9 mouse cellular contexts compared by ENCODE assay signal in the genomic region with DNA sequence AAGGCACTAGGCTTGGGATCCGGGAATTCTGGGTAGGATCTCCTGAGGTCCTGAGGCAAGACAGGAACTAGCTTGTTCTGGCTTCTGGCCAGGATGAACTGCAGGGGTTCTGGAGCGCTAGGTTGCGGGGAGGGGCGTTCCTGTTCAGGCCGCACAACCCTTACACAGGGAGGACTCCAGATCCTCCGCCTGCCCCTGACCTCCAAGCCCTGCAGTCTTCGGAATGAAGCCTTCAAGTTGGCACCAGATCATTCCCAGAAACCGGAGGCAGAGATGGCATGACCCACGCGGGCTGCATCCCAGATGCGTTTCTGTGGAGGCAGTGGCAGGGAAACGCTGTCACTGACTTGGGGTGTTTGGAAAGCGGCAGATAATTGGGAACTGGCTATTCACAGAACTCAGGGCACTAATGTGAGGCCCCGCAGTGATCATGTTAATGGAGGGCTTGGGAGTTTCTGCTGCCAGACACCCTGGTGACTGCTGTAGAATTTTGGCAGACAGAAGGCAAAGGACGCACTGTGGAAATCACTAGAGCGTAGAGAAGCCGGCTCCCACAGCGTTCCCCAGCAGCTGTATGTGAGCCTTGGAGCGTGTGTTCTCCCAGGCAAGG.
DNase-seq lines count a peak whose midpoint lies in the region; ATAC-seq and TF ChIP-seq lines count a peak whose summit lies in the region.
"Had no signal": no experiment of that assay in that cellular context is flagged by ENCODE, and none has a peak within 500 bp of the region (broad histone marks: within the 10 kb centered on the region; RNA-seq: fewer than 3 reads in every experiment).

No protein-coding gene starts in this region.

- no peak for TF ChIP-seq CTCF in lung, postnatal 0 days (IDR thresholded peaks at IDR 0.05)
- no peak for TF ChIP-seq CTCF in lung, adult 2 months (IDR thresholded peaks at IDR 0.05; ENCODE audit: insufficient read depth, low read length)
- TF ChIP-seq CTCF in heart, postnatal 0 days (IDR thresholded peaks at IDR 0.05; ENCODE audit: low read depth), result no peak

- 0 out of 2 replicates have a peak, but pooled peaks have one; percentile 16 for ATAC-seq in lung, postnatal 0 days
- ATAC-seq in heart, postnatal 0 days (ENCODE audit: insufficient read depth, low read depth), result no peak; the same call in 1 of the 2 replicates
- no peak for ATAC-seq in limb, embryonic 15.5 days (ENCODE audit: insufficient number of reproducible peaks, low FRiP score, low TSS enrichment, low read depth)
- ATAC-seq in stomach, embryonic 15.5 days (ENCODE audit: insufficient read depth, low FRiP score, low read depth), result no peak
- ATAC-seq in erythroid progenitor cell, adult 5-6 weeks (replicated peaks; ENCODE audit: low FRiP score, poor library complexity, severe bottlenecking), result no peak

- TF ChIP-seq POLR2A in lung, adult 2 months (IDR thresholded peaks at IDR 0.05; ENCODE audit: borderline replicate concordance, extremely low read depth, low read depth, low read length), result no peak

- TF ChIP-seq EP300 in lung, postnatal 0 days (IDR thresholded peaks at IDR 0.05), result no peak
- TF ChIP-seq EP300 in heart, postnatal 0 days (IDR thresholded peaks at IDR 0.05; ENCODE audit: low read depth), result no peak

- H3K4me3 ChIP-seq in lung, postnatal 0 days (ENCODE audit: low read depth, low read length), result peak overlapping the region; percentile 5; the same call in 1 of the 2 replicates
- no peak overlapping the region for H3K4me3 ChIP-seq in lung, adult 2 months (replicated peaks; ENCODE audit: extremely low read depth, low read depth, low read length)
- H3K4me3 ChIP-seq in heart, postnatal 0 days (ENCODE audit: low read depth, low read length), result peak overlapping the region; percentile 15; the same call in 1 of the 2 replicates
- peak overlapping the region; percentile 28 for H3K4me3 ChIP-seq in limb, embryonic 15.5 days
- H3K4me3 ChIP-seq in stomach, embryonic 15.5 days (replicated peaks), result peak overlapping the region; percentile 14; the same call in 1 of the 2 replicates

- H3K4me1 ChIP-seq in lung, postnatal 0 days (ENCODE audit: insufficient read depth, low read depth, low read length), result no peaks in the 10 kb centered on the region
- peaks cover 3% of the 10 kb centered on the region; the same call in 1 of the 2 replicates for H3K4me1 ChIP-seq in lung, adult 2 months (ENCODE audit: control insufficient read depth, insufficient read depth, low read length)
- H3K4me1 ChIP-seq in heart, postnatal 0 days (ENCODE audit: control insufficient read depth, insufficient read depth), result no peaks in the 10 kb centered on the region
- peaks cover 20% of the 10 kb centered on the region for H3K4me1 ChIP-seq in limb, embryonic 15.5 days
- peaks cover 8% of the 10 kb centered on the region; the same call in 1 of the 2 replicates for H3K4me1 ChIP-seq in stomach, embryonic 15.5 days

- peak overlapping the region; percentile 41 for H3K4me2 ChIP-seq in lung, postnatal 0 days (replicated peaks; ENCODE audit: low read depth, low read length)
- peak overlapping the region; percentile 53 for H3K4me2 ChIP-seq in heart, postnatal 0 days (ENCODE audit: low read depth, low read length)
- peak overlapping the region; percentile 51 for H3K4me2 ChIP-seq in limb, embryonic 15.5 days
- peak overlapping the region; percentile 53 for H3K4me2 ChIP-seq in stomach, embryonic 15.5 days

- H3K27me3 ChIP-seq in lung, postnatal 0 days (replicated peaks; ENCODE audit: insufficient read depth, low read length), result no peaks in the 10 kb centered on the region
- no peaks in the 10 kb centered on the region for H3K27me3 ChIP-seq in heart, postnatal 0 days (ENCODE audit: control insufficient read depth, insufficient read depth, low read length)
- no peaks in the 10 kb centered on the region for H3K27me3 ChIP-seq in limb, embryonic 15.5 days
- H3K27me3 ChIP-seq in stomach, embryonic 15.5 days (replicated peaks), result no peaks in the 10 kb centered on the region

- H3K9ac ChIP-seq in lung, postnatal 0 days (replicated peaks; ENCODE audit: low read depth), result no peak overlapping the region
- H3K9ac ChIP-seq in heart, postnatal 0 days (replicated peaks; ENCODE audit: low read depth, low read length), result no peak overlapping the region
- no peak overlapping the region for H3K9ac ChIP-seq in limb, embryonic 15.5 days
- H3K9ac ChIP-seq in stomach, embryonic 15.5 days, result no peak overlapping the region
- H3K9ac ChIP-seq: liver, embryonic 14.5 days had no signal

- 12% methylated on average over 19 of the region's 19 CpGs for WGBS in lung, postnatal 0 days
- 19% methylated on average over 19 of the region's 19 CpGs for WGBS in lung, adult 2 months
- whole genome bisulfite sequencing in heart, postnatal 0 days, result 13% methylated on average over 19 of the region's 19 CpGs
- WGBS in limb, embryonic 15.5 days, result 6% methylated on average over 19 of the region's 19 CpGs
- WGBS in stomach, embryonic 15.5 days, result 15% methylated on average over 19 of the region's 19 CpGs

- no peak overlapping the region for H3K27ac ChIP-seq in lung, postnatal 0 days (ENCODE audit: low read length)
- no peak overlapping the region for H3K27ac ChIP-seq in heart, postnatal 0 days (ENCODE audit: low read depth)
- H3K27ac ChIP-seq in limb, embryonic 15.5 days, result no peak overlapping the region
- no peak overlapping the region for H3K27ac ChIP-seq in stomach, embryonic 15.5 days
- H3K27ac ChIP-seq: liver, embryonic 14.5 days had no signal

- no peaks in the 10 kb centered on the region for H3K36me3 ChIP-seq in lung, postnatal 0 days (ENCODE audit: insufficient read depth, low read length)
- H3K36me3 ChIP-seq in heart, postnatal 0 days (replicated peaks; ENCODE audit: control insufficient read depth, insufficient read depth, low read length), result no peaks in the 10 kb centered on the region
- no peaks in the 10 kb centered on the region for H3K36me3 ChIP-seq in limb, embryonic 15.5 days
- no peaks in the 10 kb centered on the region for H3K36me3 ChIP-seq in stomach, embryonic 15.5 days

- DNase-seq in lung, postnatal 0 days (ENCODE audit: low spot score), result peak; percentile 17
- no peak for DNase-seq in lung, adult 2 months
- DNase-seq in cerebellum, postnatal 25 days, result peak; percentile 70 to 79
- no peak for DNase-seq in heart, postnatal 0 days (ENCODE audit: low spot score)
- DNase-seq in layer of hippocampus, adult 8-10 months (ENCODE audit: low spot score in 2 of 2), result no peak

- no peaks in the 10 kb centered on the region for H3K9me3 ChIP-seq in lung, postnatal 0 days (ENCODE audit: low read length)
- no peaks in the 10 kb centered on the region for H3K9me3 ChIP-seq in heart, postnatal 0 days (replicated peaks; ENCODE audit: control insufficient read depth, low read length)
- H3K9me3 ChIP-seq in limb, embryonic 15.5 days, result no peaks in the 10 kb centered on the region
- no peaks in the 10 kb centered on the region for H3K9me3 ChIP-seq in stomach, embryonic 15.5 days

Comparison
In these comparisons a context has a peak if more than half of its experiments do, and no peak if none do; other contexts are left out.
1. DNase-seq: peak in lung, postnatal 0 days (single experiment) and cerebellum, postnatal 25 days (2 of 2); none in lung, adult 2 months (single experiment), heart, postnatal 0 days (single experiment) and layer of hippocampus, adult 8-10 months (0 of 2).
2. Peak in every context shown above with its lines, with median percentiles within 50 percentile points of each other: H3K4me2 ChIP-seq.